24 mouse cellular contexts compared by ENCODE assay signal in genomic region chr2:15121217-15121680, GRCm38 (mm10).
DNase-seq lines count a peak whose midpoint lies in the region; ATAC-seq lines count a peak whose summit lies in the region.
"Had no signal": no experiment of that assay in that cellular context is flagged by ENCODE, and none has a peak within 500 bp of the region (broad histone marks: within the 10 kb centered on the region; RNA-seq: fewer than 3 reads in every experiment).

No protein-coding gene starts in this region.

- no peaks in the 10 kb centered on the region for H3K9me3 ChIP-seq in liver, embryonic 12.5 days (replicated peaks)
- H3K9me3 ChIP-seq: embryonic facial prominence, embryonic 15.5 days; forebrain, embryonic 15.5 days; hindbrain, embryonic 15.5 days; limb, embryonic 12.5 days; megakaryocyte, embryonic 14.5 days had no signal

- no peaks in the 10 kb centered on the region for H3K36me3 ChIP-seq in liver, embryonic 12.5 days
- H3K36me3 ChIP-seq: embryonic facial prominence, embryonic 15.5 days; forebrain, embryonic 15.5 days; hindbrain, embryonic 15.5 days; limb, embryonic 12.5 days had no signal

- no peak overlapping the region for H3K9ac ChIP-seq in liver, embryonic 12.5 days
- H3K9ac ChIP-seq: embryonic facial prominence, embryonic 15.5 days; forebrain, embryonic 15.5 days; hindbrain, embryonic 15.5 days; limb, embryonic 12.5 days had no signal

- peak overlapping the region; percentile 22; the same call in 1 of the 2 replicates for H3K4me2 ChIP-seq in liver, embryonic 12.5 days
- H3K4me2 ChIP-seq: embryonic facial prominence, embryonic 15.5 days; forebrain, embryonic 15.5 days; heart, embryonic 11.5 days; hindbrain, embryonic 15.5 days; limb, embryonic 12.5 days had no signal

- peak; percentile 87 for ATAC-seq in common myeloid progenitor, adult 5-6 weeks (replicated peaks; ENCODE audit: low read depth, poor library complexity, severe bottlenecking)
- peak; percentile 100 for ATAC-seq in liver, embryonic 12.5 days
- peak; percentile 98 for ATAC-seq in megakaryocyte progenitor cell, adult 5-6 weeks (replicated peaks; ENCODE audit: poor library complexity)
- ATAC-seq: forebrain, embryonic 15.5 days; midbrain, embryonic 16.5 days had no signal

- DNase-seq in MEL-GATA-1-ER (ENCODE audit: extremely low read depth, low read depth): peak; percentile 70
- no peak for DNase-seq in retina, embryonic 14.5 days (ENCODE audit: low spot score)
- no peak for DNase-seq in ovary, postnatal 10 days (ENCODE audit: low spot score)
- no peak for DNase-seq in layer of hippocampus, adult 8-10 months (ENCODE audit: low spot score in 2 of 2)
- DNase-seq in kidney, postnatal 10 days: no peak
- DNase-seq: cerebellum, adult 9-10 months; gastrocnemius, postnatal 10 days; heart, adult 11 months; kidney, adult 11 months; layer of hippocampus, postnatal 36 days; lung, adult 2 months; lung, postnatal 14 days; thymus, postnatal 25 days had no signal

- peaks cover 15% of the 10 kb centered on the region for H3K4me1 ChIP-seq in liver, embryonic 12.5 days
- H3K4me1 ChIP-seq: embryonic facial prominence, embryonic 15.5 days; forebrain, embryonic 15.5 days; hindbrain, embryonic 15.5 days; limb, embryonic 12.5 days; megakaryocyte, embryonic 14.5 days had no signal

- peak overlapping the region; percentile 76 for H3K27ac ChIP-seq in liver, embryonic 12.5 days
- H3K27ac ChIP-seq: embryonic facial prominence, embryonic 15.5 days; forebrain, embryonic 15.5 days; hindbrain, embryonic 15.5 days; kidney, postnatal 0 days; limb, embryonic 12.5 days had no signal

- 73% methylated on average over 1 of the region's 1 CpGs for WGBS in liver, embryonic 12.5 days (ENCODE audit: insufficient replicate concordance)

- no peaks in the 10 kb centered on the region for H3K27me3 ChIP-seq in liver, embryonic 12.5 days (replicated peaks)
- H3K27me3 ChIP-seq: embryonic facial prominence, embryonic 15.5 days; forebrain, embryonic 15.5 days; hindbrain, embryonic 15.5 days; limb, embryonic 12.5 days; megakaryocyte, embryonic 14.5 days had no signal

- no peak overlapping the region for H3K4me3 ChIP-seq in liver, embryonic 12.5 days
- H3K4me3 ChIP-seq: embryonic facial prominence, embryonic 15.5 days; forebrain, embryonic 15.5 days; hindbrain, embryonic 15.5 days; limb, embryonic 12.5 days; megakaryocyte, embryonic 14.5 days had no signal
